Mouse (Mus musculus) liver, embryonic 14.5 days (tissue): ENCODE data around the gene Tmem52. TPM values are rescaled to one million over a fixed set of nuclear protein-coding genes. Genes with fewer than 3 reads are reported as not detected.

Source experiments
- ATAC-seq: fragments of 200-750 bp; cut with Nextera tagmentation; 2 replicates; pipeline ENCODE4 v1.8.0; 2017; ENCODE audit warnings: moderate number of reproducible peaks, mild to moderate bottlenecking, moderate library complexity; ENCODE audit not compliant: insufficient read depth
- DNase-seq, 3 experiments: peaks; one replicate each; pipeline ENCODE4 v3.0.0-alpha.2; 2012 to 2013; ENCODE audit warnings: low read depth in 3 of 3, low spot score in 3 of 3
- H3K27ac ChIP-seq: fragments of 300-500 bp; sonication (generic); 2 replicates; pipeline ENCODE4 v1.5.1; 2014; ENCODE audit warnings: moderate library complexity, mild to moderate bottlenecking, control low read depth, inconsistent platforms
- H3K27me3 ChIP-seq: fragments of 300-500 bp; sonication (generic); 2 replicates; pipeline ENCODE4 v1.6.1; 2014; ENCODE audit warnings: mild to moderate bottlenecking, low read length, moderate library complexity; ENCODE audit not compliant: control insufficient read depth, insufficient read depth
- H3K36me3 ChIP-seq: fragments of 300-500 bp; sonication (generic); replicated peaks from 2 replicates; pipeline ENCODE4 v1.6.1; 2014; ENCODE audit warnings: low read depth; ENCODE audit not compliant: control insufficient read depth, insufficient read depth
- H3K4me1 ChIP-seq, 2 experiments: fragments of 200-500 bp in 1 of 2; fragments of 300-500 bp in 1 of 2; sonication (generic) in 1 of 2; replicated peaks; 2 replicates each; pipeline ENCODE4 v1.6.1; 2012 to 2014; ENCODE audit warnings: antibody characterized with exemption in 1 of 2, inconsistent platforms in 1 of 2, low read length in 1 of 2; ENCODE audit not compliant: control insufficient read depth in 2 of 2, insufficient read depth in 2 of 2
- H3K4me2 ChIP-seq: fragments of 300-500 bp; sonication (generic); 2 replicates; pipeline ENCODE4 v1.6.1; 2014; ENCODE audit warnings: low read depth, mild to moderate bottlenecking, control low read depth, moderate library complexity
- H3K4me3 ChIP-seq, 2 experiments: fragments of 200-500 bp in 1 of 2; fragments of 300-500 bp in 1 of 2; sonication (generic) in 1 of 2; 2 replicates each; pipeline ENCODE4 v1.5.1; 2012 to 2014; ENCODE audit warnings: low read depth in 2 of 2, low read length in 2 of 2, mild to moderate bottlenecking in 2 of 2, control low read depth in 1 of 2, inconsistent platforms in 1 of 2, moderate library complexity in 1 of 2; ENCODE audit not compliant: insufficient read depth in 1 of 2
- H3K9ac ChIP-seq: fragments of 300-500 bp; sonication (generic); replicated peaks from 2 replicates; pipeline ENCODE4 v1.6.1; 2014; ENCODE audit warnings: mild to moderate bottlenecking, control low read depth, moderate library complexity
- H3K9me3 ChIP-seq: fragments of 300-500 bp; sonication (generic); 2 replicates; pipeline ENCODE4 v1.6.1; 2016; ENCODE audit warnings: low read length, mixed read lengths; ENCODE audit not compliant: control insufficient read depth
- CTCF ChIP-seq: IDR thresholded peaks from 2 replicates; pipeline ENCODE4 v1.5.1; 2016; ENCODE audit warnings: antibody characterized with exemption, low read depth, control low read depth
- EP300 ChIP-seq: IDR thresholded peaks from 2 replicates; pipeline ENCODE4 v1.6.1; 2016; ENCODE audit warnings: antibody characterized with exemption, low read depth
- WGBS: fragments of 180-500 bp; shearing (Covaris S2); extraction: QIAGEN DNeasy Blood & Tissue Kit; methylation state at CpG from one replicate; pipeline ENCODE4 v1.1.7; 2014; ENCODE audit not compliant: insufficient replicate concordance; 5-methylcytosine and 5-hydroxymethylcytosine counted together
- polyA plus RNA-seq, 2 experiments: library from polyadenylated mRNA; depleted of rRNA in 1 of 2; stranded (reverse) in 1 of 2; unstranded in 1 of 2; fragments of >200 nt; fragmentation: Nextera tagmentation in 1 of 2; extraction: Ambion mirVana in 1 of 2; gene quantifications; 2 replicates each; pipeline versions ENCODE4 v1.2.1 to v1.2.3; 2012 to 2014

The Tmem52 gene
- polyA plus RNA-seq, 2 experiments = not detected

DNA sequence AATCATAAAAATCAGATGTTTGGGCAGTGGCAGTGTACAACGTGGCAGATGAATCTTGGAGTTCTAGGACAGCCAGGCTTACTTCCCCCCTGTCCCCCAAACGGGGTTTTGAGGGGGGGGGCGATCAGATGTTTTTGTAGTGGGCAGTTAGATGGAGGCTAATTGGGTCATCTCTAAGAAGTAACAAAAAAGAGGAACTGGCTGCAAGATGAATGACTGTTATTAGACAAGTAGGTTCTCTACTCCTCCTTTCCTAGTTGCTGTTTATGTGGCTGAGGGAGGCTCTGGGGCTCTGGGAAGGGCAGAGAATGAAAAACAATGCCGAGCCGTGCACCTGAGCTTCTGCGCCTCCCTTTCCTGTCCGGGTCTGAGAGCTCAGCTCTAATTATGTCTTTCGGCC, 36.2 kb downstream of the Tmem52 start:
- TF ChIP-seq CTCF (no peak), EP300 (no peak)

GRCm38 (mm10) chr4:155505671-155506295, 36.9 kb downstream of the Tmem52 start:
- Histone ChIP-seq H3K9ac (no peak overlapping the region), H3K4me3 (no peak overlapping the region), H3K27me3 (no peaks in the 10 kb centered on the region), H3K9me3 (no peaks in the 10 kb centered on the region), H3K27ac (no peak overlapping the region), H3K4me1 (peaks cover 4 to 10% of the 10 kb centered on the region in 2 experiments; a peak in 3 of 4 replicates), H3K36me3 (no peaks in the 10 kb centered on the region), H3K4me2 (no peak overlapping the region)
- no peak for DNase-seq
- no peak for TF ChIP-seq CTCF
- ATAC-seq = no peak
- WGBS = 74% methylated on average over 5 of the region's 5 CpGs

More for the DNA sequence above, 36.2 kb downstream of the Tmem52 start:
- WGBS = 21% methylated on average over 8 of the region's 8 CpGs
- no peak overlapping the region for H3K9ac ChIP-seq
- peaks cover 4 to 10% of the 10 kb centered on the region in 2 experiments; a peak in 3 of 4 replicates for H3K4me1 ChIP-seq
- no peaks in the 10 kb centered on the region for H3K36me3 ChIP-seq
- H3K27me3 ChIP-seq = no peaks in the 10 kb centered on the region
- no peaks in the 10 kb centered on the region for H3K9me3 ChIP-seq
- DNase-seq (no peak), ATAC-seq (no peak)
- no peak overlapping the region for H3K4me3 ChIP-seq
- H3K27ac ChIP-seq = no peak overlapping the region
- H3K4me2 ChIP-seq = no peak overlapping the region

- ATAC-seq (no peak), DNase-seq (no peak)
- no peak overlapping the region for H3K27ac ChIP-seq
- H3K27me3 ChIP-seq = no peaks in the 10 kb centered on the region
- no peaks in the 10 kb centered on the region for H3K36me3 ChIP-seq
- no peak overlapping the region for H3K9ac ChIP-seq
- H3K9me3 ChIP-seq = no peaks in the 10 kb centered on the region
- no peak overlapping the region for H3K4me3 ChIP-seq
- H3K4me1 ChIP-seq = peaks cover 4 to 10% of the 10 kb centered on the region in 2 experiments; a peak in 3 of 4 replicates
- H3K4me2 ChIP-seq = no peak overlapping the region
- no peak for TF ChIP-seq CTCF
- no peak for TF ChIP-seq EP300
- 79% methylated on average over 4 of the region's 4 CpGs for WGBS
Measured at GRCm38 (mm10) chr4:155508614-155509013, 39.7 kb downstream of the Tmem52 start.

DNA sequence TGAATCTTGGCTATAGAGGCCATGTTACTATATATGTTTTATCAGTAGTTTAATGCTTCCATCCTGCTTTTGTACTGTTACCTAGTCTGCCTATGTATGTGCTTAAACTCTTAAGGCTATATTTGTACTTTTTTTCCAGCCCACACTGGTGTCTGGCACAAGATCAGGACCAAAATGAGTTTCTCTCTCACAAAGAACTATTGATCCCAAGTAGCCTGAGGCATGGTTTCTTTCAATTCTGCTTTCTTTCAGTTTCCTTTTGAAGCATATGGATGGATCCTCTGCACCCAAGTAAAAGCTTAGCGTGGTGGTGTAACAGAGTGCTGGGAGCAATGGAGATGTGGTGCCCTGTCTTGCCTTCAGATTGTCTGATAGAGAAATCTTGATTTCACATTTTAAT, 42.1 kb downstream of the Tmem52 start:
- WGBS = 74% methylated on average over 1 of the region's 1 CpGs
- ATAC-seq = no peak

DNA sequence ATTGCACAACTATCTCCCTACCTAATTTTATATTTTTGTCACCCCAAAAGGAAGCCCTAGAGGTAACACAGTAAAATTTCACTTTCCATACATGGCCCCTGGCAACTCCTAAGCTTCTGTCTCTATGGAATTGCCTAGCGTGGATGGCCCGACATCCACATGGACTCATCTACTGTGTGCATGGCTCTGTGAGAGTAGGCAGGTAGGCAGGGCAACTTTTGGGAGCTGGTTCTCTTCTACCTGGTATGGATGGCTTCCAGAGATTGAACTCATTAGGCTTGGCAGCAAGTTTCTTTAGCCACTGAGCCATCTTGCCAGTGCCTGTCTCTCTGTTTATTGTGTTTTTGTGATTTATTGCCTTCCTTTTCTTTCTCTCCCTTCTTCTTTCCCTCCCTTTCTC, 45.9 kb downstream of the Tmem52 start:
- no peaks in the 10 kb centered on the region for H3K36me3 ChIP-seq
- H3K4me3 ChIP-seq = no peak overlapping the region
- H3K9me3 ChIP-seq = no peaks in the 10 kb centered on the region
- DNase-seq (no peak), ATAC-seq (no peak)
- WGBS = 72% methylated on average over 2 of the region's 2 CpGs
- H3K9ac ChIP-seq = no peak overlapping the region
- H3K27me3 ChIP-seq = no peaks in the 10 kb centered on the region
- TF ChIP-seq EP300 = no peak
- TF ChIP-seq CTCF = no peak
- H3K27ac ChIP-seq = no peak overlapping the region
- no peaks in the 10 kb centered on the region for H3K4me1 ChIP-seq
- H3K4me2 ChIP-seq = no peak overlapping the region

More for the DNA sequence above, 42.1 kb downstream of the Tmem52 start:
- no peaks in the 10 kb centered on the region for H3K27me3 ChIP-seq
- H3K9ac ChIP-seq = no peak overlapping the region
- no peaks in the 10 kb centered on the region for H3K9me3 ChIP-seq
- DNase-seq = no peak
- no peak overlapping the region for H3K4me3 ChIP-seq
- no peak for TF ChIP-seq EP300
- TF ChIP-seq CTCF = no peak
- no peaks in the 10 kb centered on the region for H3K36me3 ChIP-seq
- no peak overlapping the region for H3K27ac ChIP-seq
- H3K4me1 ChIP-seq = peaks cover 0 to 4% of the 10 kb centered on the region in 2 experiments; a peak in 1 of 4 replicates
- no peak overlapping the region for H3K4me2 ChIP-seq
